Mouse (Mus musculus) lung, postnatal 36 days (tissue): Measurements from ENCODE around the gene Pla2g4e.
A peak's percentile ranks its signal among the peaks of the same experiment; 100 is the strongest.

Source experiments
- DNase-seq: peaks from one replicate; pipeline ENCODE4 v3.0.0; 2022; ENCODE audit warnings: mixed read lengths

Pla2g4e gene

DNA sequence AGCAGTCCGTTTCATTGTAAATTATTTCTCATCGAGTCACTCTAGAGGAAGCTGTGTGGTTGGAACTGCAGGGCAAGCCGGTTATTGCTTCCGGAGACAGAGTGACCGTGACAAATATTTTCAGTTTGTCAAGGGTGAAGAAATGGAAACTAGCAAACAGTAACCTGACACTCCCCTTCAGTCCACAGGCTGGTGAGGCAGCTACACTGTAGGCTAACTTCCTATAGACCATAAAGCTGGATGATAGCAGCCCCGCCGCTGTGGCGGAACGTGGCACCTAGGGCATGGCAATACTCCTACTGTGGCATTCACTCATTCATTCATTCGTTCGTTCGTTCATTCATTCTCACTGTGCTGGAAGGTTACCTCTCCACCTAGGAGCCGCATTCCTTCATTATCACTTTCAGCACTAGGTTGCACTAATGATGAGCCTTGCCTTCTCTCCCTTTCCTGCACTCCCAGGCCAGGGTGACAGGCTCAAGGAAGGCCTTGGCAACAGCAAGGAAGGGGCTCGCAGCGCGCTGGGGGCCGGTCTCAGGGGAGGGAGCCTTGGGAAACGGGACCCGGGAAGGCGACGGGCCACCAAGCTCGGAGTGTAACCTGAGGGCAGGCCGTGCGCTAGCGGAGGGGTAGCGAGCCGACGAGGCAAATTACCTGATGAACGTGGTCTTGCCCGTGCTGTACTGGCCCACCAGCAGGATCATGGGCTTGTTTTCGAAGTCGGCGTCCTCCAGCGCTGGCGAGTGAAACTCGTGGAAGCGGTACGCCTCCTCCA is 91.4 kb downstream of the Pla2g4e start:
- peak; percentile 53 for DNase-seq

DNA sequence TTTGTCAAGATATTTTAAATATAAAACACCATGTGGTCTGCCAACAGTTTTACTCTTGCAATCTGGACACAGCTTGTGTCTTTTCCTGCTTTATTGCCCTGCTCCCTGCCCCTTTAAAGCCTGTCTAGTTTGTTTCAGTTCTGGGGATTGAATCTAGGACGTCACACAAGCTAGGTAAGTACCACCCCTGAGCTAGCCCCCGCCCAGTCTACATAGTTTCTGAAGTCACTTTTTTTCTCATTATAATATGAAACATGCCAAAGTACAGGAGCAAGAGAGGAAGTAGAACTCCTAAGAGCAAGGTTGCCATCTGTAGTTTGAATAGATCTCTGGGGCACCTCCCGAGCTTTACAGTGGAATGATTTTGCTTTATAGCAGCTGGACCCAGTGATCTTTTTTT is 94.6 kb downstream of the Pla2g4e start:
- no peak for DNase-seq

DNA sequence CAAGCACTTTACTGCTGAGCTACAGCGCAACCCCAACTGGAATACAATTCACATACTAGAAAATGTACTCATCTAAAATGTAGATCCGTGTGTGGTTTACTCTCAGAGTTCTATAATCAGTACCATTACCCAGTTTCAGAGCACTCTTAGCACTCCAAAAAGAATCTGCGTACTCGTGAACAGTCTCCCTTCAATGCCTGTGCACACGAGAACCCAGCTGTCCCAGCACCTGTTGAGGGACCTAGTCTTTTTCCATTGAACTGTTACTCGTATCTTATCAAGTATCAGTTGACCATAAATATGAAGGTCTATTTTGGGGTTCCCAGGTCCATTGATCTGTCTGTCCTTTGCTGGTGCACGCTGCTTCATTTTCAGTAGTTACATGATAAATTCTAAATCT is 95.5 kb downstream of the Pla2g4e start:
- no peak for DNase-seq

DNA sequence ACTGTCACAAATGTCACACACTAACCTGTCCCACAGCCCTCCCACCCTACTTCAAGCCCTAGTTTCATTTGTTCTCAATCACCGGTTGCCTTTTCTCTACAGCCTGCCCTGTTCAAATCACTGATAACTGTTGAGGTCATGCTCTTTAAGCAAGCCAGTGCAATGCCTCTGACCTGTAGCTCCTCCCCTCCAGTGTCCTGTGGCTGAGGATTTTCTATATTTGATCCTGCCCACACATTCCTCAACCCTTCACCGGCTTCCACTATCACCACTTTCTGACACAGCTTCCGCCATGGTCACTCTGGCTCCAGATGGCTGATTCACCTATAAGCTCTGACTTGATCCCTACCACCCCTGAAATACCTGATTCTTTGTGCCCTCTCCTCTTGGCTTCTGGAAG is 97.1 kb downstream of the Pla2g4e start:
- DNase-seq = no peak

DNA sequence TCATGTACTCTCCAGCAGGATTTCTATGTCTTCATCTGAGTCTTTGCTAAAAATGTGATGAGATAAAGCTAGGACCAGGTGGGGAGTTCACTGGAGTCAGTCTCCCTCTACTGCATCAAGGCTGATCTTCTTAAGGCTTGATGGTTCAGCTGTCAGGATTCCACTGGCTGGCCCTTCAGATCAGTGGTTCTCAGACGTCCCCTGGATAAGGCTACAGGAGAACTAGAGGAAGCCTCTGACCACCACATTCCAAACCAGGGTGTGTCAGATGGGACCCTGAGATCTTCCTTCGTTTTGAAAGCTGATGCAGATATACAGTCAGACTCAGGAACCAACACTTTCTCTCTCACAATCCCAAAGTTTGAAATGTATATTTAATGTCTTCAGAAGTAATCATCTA is 97.8 kb downstream of the Pla2g4e start:
- no peak for DNase-seq

DNA sequence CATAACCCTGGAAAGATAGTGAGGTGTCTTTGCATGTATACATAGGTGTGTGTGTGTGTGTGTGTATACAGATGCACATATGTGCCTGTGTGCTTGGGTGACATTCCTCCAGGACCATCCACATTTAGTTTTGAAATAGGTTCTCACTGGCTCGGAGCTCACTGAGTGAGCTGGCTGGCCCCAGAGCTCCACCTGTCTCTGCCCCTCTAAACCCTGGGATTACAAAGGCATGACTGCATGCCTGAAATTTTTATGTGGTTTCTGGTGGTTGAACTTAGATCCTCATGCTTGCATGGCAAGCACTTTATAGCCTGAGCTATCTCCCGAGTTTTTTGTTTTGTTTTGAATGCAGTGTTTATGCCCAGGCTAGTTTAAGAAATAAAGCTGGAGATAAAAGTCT is 98.6 kb downstream of the Pla2g4e start:
- DNase-seq = no peak

DNA sequence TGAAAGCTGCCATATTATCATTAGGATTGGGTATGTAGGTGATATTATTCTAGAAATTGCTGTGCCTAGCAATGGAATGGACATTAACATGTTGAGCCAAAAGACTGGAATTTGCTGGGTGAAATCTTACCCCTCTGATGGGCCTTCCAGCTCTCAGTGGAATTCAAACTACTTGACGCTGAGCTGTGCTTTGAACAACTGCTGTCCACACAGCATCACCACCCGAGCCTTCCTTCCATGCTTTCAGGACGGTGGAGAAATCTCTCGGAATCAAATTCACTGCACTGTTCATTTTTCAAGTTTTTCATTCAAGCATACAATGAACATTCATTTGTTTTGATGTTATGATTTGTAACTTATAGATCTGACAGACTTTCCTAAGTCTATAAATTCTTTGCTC is 100.7 kb downstream of the Pla2g4e start:
- no peak for DNase-seq

DNA sequence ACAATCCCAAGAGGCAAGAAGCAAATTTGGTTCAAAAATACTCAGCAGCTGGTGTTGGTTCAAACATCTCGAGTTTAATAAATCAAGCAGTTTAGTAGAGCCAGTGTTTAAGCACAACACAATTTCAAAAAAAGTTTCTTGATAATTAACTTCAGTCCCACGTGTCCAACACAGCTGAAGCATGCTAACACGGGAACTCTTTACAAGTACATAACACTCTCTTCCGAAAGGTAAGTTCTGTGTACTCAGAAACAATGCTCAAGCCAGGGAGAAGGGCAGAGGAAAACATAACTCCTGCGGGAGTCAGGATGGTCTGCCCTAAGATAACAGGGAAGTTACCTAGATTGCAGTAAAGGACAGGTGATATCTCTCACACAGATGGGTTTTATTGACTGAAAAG is 102.8 kb downstream of the Pla2g4e start:
- DNase-seq = no peak

DNA sequence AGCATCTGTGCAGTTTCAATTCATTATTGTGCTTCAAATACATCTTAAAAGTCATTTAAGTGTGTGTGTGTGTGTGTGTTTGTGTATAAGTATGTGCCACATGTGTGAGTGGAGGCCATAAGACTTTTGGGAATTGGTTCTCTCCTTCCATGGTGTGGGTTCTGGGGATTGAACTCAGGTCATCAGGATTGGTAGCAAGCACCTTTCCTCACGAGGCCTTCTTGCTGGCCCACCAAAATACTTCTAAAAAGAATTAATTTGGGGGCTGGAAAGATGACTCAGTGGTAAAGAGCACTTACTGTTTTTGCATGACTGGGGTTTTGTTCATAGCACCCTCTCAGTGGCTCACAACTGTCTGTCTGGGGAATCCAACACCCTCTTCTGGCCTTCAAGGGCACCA is 103.5 kb downstream of the Pla2g4e start:
- DNase-seq = no peak

DNA sequence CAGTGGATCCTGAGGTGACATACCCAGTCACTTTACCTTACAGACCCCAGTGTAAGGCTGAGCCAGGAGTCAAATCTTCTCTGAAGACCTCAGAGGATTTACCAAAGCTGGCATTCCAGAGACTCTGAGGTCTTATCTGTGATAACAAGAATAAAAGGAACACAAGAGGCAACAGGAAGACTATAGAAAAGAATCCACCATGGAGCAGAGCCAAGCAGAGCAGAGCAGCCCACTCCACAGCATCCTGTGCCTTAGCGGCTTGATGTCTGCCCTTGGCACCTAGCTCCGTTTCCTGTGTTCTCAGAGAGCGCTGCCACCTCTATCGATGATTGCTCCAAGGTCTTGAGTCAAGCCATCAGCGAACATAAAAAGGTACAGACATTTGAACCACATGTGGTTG is 104.8 kb downstream of the Pla2g4e start:
- peak; percentile 63 for DNase-seq

DNA sequence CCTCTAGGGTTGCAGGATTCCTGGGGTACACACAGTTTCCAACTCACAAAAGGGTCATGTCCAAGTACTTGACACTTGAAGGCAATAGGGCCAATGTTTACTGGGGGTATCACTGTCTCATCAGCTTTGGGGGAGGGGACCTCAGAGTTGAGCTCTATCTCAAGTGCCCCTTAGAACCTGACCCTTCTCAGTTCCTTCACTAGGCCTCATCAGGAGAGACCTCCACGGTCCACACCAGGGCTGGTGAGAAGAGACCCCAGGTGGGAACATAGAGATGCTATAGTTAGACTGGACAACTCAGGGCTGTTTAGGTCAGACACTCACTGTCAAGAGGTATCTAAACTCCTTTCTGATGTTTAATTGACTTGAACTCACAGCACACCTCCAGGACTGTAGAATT is 106.0 kb downstream of the Pla2g4e start:
- DNase-seq = no peak

DNA sequence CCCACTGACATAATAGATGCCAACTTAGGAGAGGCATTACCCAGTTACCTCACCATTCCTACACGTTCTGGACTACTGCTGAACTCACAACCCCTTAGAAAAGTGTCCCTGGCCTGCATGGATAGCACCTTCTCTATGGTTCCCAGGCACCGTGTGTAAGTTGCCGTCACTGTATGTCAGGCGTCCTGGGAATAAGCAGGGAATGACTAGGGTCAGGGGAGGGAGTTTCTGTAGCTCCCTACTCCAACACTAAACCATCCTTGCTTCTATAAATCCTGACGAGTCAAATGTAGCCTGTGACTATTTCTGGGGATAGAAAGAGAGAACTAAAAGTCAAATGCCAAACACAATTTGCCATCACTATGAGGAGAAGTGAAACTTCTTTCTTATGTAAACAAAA is 107.9 kb downstream of the Pla2g4e start:
- DNase-seq = no peak

DNA sequence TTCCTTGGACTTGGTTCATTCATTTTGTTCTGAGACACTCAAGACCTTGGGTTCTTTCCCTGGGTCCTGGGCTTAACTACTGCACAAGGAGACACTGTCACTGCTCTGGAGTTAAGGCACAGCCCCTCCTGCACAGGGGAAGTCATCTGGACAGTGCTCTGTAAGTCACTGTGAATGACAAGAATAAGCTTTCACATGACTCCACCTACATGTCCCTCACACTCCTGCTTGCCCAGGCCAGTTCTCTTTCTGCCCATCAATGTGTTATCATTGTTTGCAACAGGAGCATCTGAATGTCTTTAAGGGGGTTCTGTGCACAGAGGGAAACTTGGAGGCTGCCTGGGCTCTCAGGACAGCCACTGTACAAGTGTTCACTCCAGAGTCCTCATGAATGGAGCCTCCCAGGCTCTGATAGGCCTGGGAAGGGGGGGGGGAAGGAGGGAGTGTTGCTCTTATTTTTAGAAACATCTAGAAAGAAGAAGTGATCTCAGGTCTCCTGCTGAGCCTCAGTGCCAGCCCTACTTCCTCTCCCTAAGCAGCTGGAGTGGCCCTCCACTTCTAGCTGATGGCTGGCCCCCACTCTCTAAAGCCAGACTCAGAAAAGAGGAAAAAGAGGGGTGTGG is 110.6 kb downstream of the Pla2g4e start:
- peak; percentile 75 for DNase-seq

DNA sequence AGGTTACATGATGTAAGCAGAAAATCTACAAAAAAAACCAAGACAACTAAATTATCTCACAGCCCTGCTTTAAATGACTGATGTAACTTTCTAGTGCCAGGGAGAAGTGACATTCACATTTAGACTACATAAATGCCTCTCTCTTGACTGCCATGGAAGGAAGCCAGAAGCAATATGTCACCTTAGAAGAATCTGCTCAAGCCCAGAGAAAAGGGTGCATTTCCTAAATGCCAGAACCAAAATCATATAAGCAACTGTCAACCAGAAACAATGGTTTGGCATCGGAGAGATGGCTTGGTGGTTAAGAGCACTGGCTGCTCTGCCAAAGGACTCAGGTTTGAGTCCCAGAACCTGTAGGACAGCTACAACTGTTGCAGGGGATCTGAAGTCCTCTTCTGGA is 113.3 kb downstream of the Pla2g4e start:
- peak; percentile 56 for DNase-seq

DNA sequence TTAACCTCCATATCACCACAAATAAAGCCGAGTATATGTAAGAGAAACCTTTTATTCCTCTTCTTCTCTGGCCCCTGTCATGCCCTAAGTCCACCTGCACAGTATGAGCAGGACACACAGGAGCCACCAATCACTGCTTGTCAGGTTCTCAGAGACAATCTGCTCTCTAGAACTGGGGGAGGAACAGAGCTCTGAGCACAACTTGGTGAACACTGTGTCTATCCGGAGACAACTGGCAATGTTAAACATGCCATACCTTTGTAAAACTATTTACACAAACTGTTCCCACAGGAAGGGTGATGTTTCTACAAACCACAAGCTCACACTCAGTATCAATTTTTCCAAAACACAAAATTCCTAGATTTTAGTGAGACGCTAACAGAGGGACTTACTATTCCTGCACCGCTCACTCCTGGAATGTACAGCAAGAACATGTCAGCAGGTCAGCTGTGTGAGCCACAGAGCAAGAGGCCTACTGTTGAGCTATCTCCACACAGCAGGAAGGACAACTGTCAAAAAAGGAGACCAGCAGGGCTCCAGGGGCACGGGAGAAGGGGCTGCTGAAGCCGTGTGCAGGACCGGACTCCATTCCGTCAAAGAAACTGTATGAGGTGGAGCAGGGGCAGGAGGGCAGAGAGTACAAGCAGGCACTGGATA is 115.8 kb downstream of the Pla2g4e start:
- DNase-seq = no peak

DNA sequence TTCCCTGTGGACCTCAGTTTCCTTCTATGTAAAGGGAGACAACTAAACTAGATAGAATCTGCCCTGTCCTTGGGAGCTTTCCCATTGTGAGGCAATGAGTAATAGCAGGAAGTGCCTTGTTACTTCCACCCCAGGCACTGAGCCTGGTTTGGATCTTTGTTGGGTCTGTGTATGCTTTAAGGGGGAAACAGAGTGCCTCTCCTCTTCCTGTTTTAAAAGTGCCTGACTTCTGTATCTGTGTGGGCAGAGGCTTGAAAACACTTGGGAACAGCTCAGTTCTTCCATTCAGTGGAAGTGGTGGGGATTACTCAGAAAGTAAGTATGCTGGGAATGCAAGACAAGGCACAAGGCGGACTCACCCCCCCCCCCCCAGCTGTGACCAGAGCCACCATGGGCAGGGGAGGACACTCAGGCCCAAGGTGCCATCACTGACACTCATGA is 116.5 kb downstream of the Pla2g4e start:
- DNase-seq = peak; percentile 86

DNA sequence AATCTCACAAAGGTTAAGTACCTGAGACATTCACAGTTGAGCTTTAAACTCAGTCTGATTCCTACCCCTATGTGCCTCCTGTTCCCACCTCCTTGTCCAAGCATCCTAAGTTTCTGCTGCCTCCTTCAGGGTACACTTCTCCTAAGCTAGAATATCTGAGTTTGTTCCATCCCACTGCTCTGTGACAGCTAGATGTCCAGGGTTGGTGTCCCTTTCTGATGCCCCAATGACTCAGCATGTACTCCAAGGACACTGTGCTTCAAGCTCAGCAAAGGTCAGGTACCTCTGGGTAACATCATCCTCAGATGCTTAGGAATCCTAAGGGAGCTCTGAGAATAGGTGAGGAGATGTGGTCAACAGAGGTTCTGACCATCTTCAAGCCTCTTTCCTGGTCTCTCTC is 117.1 kb downstream of the Pla2g4e start:
- no peak for DNase-seq

DNA sequence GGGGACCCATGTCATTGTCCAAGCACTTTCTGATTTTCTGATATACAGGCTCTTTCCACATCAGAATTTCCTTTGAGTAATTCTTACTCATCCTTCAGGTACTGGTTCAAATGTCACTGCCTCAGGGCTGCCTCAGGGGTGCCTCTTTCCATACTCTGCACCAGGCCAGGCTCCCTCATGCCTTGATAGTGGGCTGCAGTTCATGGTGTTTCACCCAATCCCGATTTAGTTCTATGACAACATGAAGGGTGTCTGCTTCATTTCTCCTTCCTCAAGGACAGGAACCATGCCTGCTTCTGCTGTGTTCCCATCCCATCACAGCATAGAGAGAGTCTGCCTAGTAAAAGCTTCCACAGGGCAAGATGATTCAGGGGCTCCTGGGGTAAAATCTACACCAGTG is 118.2 kb downstream of the Pla2g4e start:
- DNase-seq = no peak

DNA sequence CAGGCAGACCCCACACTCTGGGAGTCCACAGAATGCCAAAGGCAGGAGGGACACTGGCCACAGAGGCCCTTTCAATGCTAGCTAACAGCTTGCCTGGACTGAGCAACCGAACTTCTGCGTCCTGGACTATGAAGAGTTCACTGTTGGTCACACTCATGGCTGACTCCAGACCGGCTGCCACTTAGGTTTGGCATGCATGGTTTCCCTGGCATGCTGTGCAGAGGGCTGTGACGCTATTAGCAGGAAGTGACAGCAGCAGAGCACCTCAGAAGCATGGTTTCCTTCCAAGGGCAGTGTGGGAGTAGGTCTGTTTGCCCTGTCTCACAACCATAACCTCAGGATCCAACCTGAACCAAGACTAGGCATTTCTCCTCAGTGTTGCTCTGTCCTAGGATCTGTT is 118.7 kb downstream of the Pla2g4e start:
- DNase-seq = no peak

DNA sequence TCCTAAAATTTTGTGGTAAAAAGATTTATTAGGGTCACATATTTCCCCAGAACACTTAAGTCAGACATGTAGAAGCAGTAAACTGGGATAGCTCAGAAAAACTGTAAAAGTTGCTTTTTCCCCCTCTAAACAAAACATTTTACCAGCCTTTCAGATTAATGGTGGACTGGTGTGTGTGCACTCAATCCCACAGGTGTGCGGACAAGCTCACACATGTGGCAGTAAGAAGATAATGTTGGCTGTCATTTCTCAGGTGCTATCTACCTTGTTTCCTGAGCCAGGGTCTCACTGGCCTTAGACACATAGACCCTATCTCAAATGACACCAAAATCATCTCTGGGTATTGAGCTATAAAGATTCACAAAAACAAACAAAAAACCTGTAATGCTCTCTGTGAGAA is 119.7 kb downstream of the Pla2g4e start:
- DNase-seq = no peak

DNA sequence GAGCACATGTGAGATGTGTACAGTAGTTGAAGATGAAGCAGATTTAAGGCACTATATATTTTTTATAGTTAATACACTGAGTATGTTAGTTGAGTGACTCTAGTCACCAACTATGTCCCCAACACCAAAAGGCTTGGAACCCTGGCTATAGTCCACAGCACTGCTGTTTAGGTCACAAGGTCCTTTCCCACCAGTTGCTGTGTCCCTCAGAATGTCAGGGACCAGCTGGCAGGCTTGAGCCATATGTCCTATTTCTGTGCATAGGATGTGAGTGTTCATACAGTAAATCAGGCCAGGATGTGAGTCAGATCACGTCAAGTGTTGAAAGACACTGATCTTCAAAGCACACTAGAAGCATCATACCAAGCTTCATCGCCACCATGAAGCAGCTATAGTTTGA is 120.2 kb downstream of the Pla2g4e start:
- DNase-seq = no peak

DNA sequence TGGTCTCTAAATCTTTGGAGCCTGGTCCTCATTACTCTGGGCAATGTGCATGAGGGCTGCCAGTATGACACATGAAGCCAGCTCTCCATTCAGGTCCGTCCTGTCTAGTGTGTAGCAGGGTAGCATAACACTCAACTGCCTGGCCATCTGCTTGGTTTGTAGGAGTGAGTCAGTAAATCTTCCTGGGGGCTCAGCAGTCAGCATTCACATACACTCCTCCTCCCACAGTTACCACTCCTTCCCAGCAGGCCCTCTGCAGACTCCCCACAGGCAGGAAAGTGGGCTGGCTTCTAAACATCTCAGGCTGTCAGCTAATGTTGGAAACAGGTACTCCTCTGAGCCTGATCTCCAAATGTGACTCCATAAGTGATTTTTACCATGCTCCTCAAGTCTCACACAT is 121.0 kb downstream of the Pla2g4e start:
- no peak for DNase-seq

DNA sequence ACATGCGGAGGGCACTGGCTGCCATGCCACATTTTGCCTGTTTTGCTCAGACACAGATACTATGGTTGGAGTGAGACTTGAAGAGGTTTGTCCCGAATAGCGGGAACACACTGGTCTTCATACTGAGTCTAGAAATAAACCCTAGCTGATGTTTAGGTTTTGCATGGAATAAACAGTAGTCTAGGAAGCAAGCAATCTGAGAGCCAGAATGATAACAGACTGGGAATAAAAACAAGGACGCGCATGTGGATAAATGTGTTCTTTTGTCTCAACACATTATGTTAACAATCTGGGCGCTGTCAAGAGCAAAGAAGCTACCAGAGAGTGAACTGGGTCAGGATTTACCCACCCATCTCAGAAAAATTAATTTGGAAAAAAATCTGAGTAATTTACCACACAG is 122.2 kb downstream of the Pla2g4e start:
- DNase-seq = peak; percentile 58

DNA sequence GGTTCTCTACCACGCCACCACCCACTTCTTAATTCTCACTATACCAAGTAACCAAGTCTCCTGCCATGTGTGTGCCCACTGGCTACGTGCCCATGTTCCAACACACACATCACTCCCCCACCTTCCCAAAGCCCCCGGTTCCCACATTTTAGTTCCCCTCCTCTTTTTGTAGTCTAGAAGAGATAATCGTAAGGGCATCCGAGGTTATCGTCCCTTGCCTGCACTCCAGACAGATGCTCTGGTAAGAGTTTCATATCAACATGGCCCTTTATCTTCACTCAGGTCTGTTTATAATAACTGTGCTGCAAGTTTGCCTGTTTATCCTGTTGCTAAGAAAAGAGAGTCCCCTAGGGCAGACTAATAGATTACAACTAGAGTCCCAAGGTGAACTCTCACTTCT is 127.8 kb downstream of the Pla2g4e start:
- peak; percentile 57 for DNase-seq
